ENCODE assay signal across 15 mouse cellular contexts in the genomic region with DNA sequence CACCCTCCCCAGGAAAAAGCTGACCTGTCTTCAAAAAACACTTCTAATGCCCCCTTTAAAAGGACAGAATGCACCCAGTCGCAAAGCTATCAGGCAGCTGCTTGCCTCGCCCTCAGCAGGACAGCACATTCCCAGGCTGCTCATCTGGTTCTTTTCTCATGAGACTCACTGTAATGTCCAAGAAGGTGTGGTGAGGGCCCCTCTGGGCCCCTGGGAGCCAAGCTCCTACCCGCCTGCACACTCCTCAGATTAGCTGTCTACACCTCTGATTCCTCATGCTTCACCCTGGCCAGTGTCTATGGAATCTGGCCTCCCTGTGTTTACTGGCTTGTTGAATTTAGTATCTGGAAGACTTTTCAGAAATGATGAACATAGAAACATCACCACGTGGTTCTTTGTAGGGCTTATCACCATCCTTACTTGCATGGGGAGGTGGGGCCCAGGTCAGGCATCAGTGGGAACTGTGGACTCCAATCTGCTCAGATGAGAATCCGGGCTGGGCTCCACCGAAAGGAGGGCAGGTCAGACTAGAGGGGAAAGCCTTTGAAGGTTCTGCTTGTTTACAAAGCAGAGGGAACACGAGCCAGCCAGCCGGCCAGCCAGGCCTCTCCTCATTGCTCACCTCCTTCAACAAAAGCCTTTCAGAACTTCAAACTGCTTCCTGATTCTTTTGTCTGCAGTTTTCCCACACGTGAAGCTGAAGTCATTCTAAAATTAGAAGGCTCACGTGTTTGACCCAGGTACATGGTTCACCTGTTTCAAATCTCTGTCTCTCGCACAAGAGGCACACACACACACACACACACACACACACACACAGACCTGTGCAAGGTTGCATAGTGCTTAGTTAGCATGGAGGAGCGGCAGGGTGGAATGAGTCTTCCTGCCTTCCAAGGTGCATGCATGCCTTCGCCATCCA. TPM values are rescaled to one million over a fixed set of nuclear protein-coding genes. Genes with fewer than 3 reads are reported as not detected.
DNase-seq lines count a peak whose midpoint lies in the region; ATAC-seq lines count a peak whose summit lies in the region.
"Had no signal": no experiment of that assay in that cellular context is flagged by ENCODE, and none has a peak within 500 bp of the region (broad histone marks: within the 10 kb centered on the region; RNA-seq: fewer than 3 reads in every experiment).

No protein-coding gene starts in this region.

- H3K4me3 ChIP-seq in intestine, embryonic 16.5 days (ENCODE audit: low read length): no peak overlapping the region
- H3K4me3 ChIP-seq in stomach, embryonic 15.5 days (replicated peaks): no peak overlapping the region
- H3K4me3 ChIP-seq: gastrocnemius, adult 2 months; left cerebral cortex, adult 2 months; neural tube, embryonic 13.5 days had no signal

- no peaks in the 10 kb centered on the region for H3K9me3 ChIP-seq in intestine, embryonic 16.5 days (ENCODE audit: control insufficient read depth, low read length)
- no peaks in the 10 kb centered on the region for H3K9me3 ChIP-seq in stomach, embryonic 15.5 days
- H3K9me3 ChIP-seq: neural tube, embryonic 13.5 days had no signal

- peak overlapping the region; percentile 42 for H3K9ac ChIP-seq in intestine, embryonic 16.5 days (ENCODE audit: low read depth, low read length)
- H3K9ac ChIP-seq in stomach, embryonic 15.5 days: no peak overlapping the region
- H3K9ac ChIP-seq: neural tube, embryonic 13.5 days had no signal

- no peaks in the 10 kb centered on the region for H3K27me3 ChIP-seq in intestine, embryonic 16.5 days (replicated peaks; ENCODE audit: control insufficient read depth, insufficient read depth, low read length)
- H3K27me3 ChIP-seq in stomach, embryonic 15.5 days (replicated peaks): no peaks in the 10 kb centered on the region
- H3K27me3 ChIP-seq: neural tube, embryonic 13.5 days had no signal

- DNase-seq in ovary, adult 18-20 months (ENCODE audit: low spot score): peak; percentile 53
- DNase-seq in ovary, postnatal 14 days (ENCODE audit: low spot score): no peak
- peak; percentile 39 for DNase-seq in large intestine, adult 2 months (ENCODE audit: low read depth, low spot score)
- no peak for DNase-seq in gastrocnemius, adult 18-20 months (ENCODE audit: low spot score)
- DNase-seq in right cerebral cortex, adult 2 months (ENCODE audit: low spot score in 2 of 2): no peak
- DNase-seq in cerebellum, postnatal 10 days: no peak
- DNase-seq: adrenal gland, postnatal 10 days; gastrocnemius, adult 2 months; heart, postnatal 14 days; spleen, adult 18-20 months had no signal

- no peaks in the 10 kb centered on the region for H3K36me3 ChIP-seq in intestine, embryonic 16.5 days (ENCODE audit: control insufficient read depth, insufficient read depth, low read length)
- H3K36me3 ChIP-seq in stomach, embryonic 15.5 days: no peaks in the 10 kb centered on the region
- H3K36me3 ChIP-seq: neural tube, embryonic 13.5 days had no signal

- peaks cover 24% of the 10 kb centered on the region for H3K4me1 ChIP-seq in intestine, embryonic 16.5 days (ENCODE audit: control insufficient read depth, insufficient read depth, low read length)
- peaks cover 5% of the 10 kb centered on the region for H3K4me1 ChIP-seq in stomach, embryonic 15.5 days
- H3K4me1 ChIP-seq: neural tube, embryonic 13.5 days had no signal

- 0 out of 2 replicates have a peak overlapping the region, but pooled peaks have one; percentile 11 for H3K4me2 ChIP-seq in intestine, embryonic 16.5 days (ENCODE audit: low read depth, low read length)
- H3K4me2 ChIP-seq in stomach, embryonic 15.5 days: no peak overlapping the region
- H3K4me2 ChIP-seq: neural tube, embryonic 13.5 days had no signal

- peak overlapping the region; percentile 84 for H3K27ac ChIP-seq in intestine, embryonic 16.5 days (ENCODE audit: low read length)
- H3K27ac ChIP-seq in stomach, embryonic 15.5 days: peak overlapping the region; percentile 73
- H3K27ac ChIP-seq: gastrocnemius, adult 2 months; left cerebral cortex, adult 2 months; neural tube, embryonic 13.5 days had no signal

- WGBS in intestine, embryonic 16.5 days: 22% methylated on average over 13 of the region's 13 CpGs
- 21% methylated on average over 13 of the region's 13 CpGs for WGBS in large intestine, adult 2 months
- 30% methylated on average over 13 of the region's 13 CpGs for WGBS in stomach, embryonic 15.5 days

- ATAC-seq in intestine, embryonic 16.5 days: peak; percentile 81
- ATAC-seq in stomach, embryonic 15.5 days (ENCODE audit: insufficient read depth, low FRiP score, low read depth): peak; percentile 82

RNA-seq across cellular contexts. Expression of gene Tgfa, which starts 38.7 kb away (rescaled TPM):
- 6.0 and 7.0 TPM in 2 replicates for polyA plus RNA-seq in intestine, embryonic 16.5 days (2015; fragmentation: Nextera tagmentation; extraction: Ambion mirVana)
- 7.2 and 11.4 TPM in 2 replicates for polyA plus RNA-seq in large intestine, adult 2 months (2012; rRNA removed)
- polyA plus RNA-seq in stomach, embryonic 15.5 days (2015; fragmentation: Nextera tagmentation; extraction: Ambion mirVana): 5.5 and 5.6 TPM in 2 replicates
- total RNA-seq in gastrocnemius, adult 18-20 months (2021): under 1 TPM; 0.27 to 0.36 TPM
- total RNA-seq: megakaryocyte, adult 5-6 weeks had no signal

Comparison
In these comparisons a context has a peak if more than half of its experiments do, and no peak if none do; other contexts are left out.
1. DNase-seq: peak in ovary, adult 18-20 months (single experiment) and large intestine, adult 2 months (single experiment); none in ovary, postnatal 14 days (single experiment), gastrocnemius, adult 18-20 months (single experiment), right cerebral cortex, adult 2 months (0 of 2) and cerebellum, postnatal 10 days (0 of 2).